Mouse (Mus musculus) CH12.LX (cell line): ENCODE results near the gene Tmc3. TPM values are rescaled to one million over a fixed set of nuclear protein-coding genes. Genes with fewer than 3 reads are reported as not detected.

Experiments
- DNase-seq: peaks from one replicate; pipeline ENCODE4 v3.0.0-alpha.2; 2013; ENCODE audit errors: extremely low read depth
- H3K27ac ChIP-seq: 2 replicates; pipeline ENCODE4 v1.5.1; 2012; ENCODE audit warnings: low read depth, mild to moderate bottlenecking, control low read depth, moderate library complexity; ENCODE audit not compliant: insufficient read depth
- H3K27me3 ChIP-seq: replicated peaks from 2 replicates; pipeline ENCODE3; 2012; ENCODE audit warnings: inconsistent platforms
- H3K36me3 ChIP-seq, 2 experiments: replicated peaks in 1 of 2; 2 replicates each; pipeline versions ENCODE3 to v1.6.1; 2012; ENCODE audit warnings: inconsistent platforms in 1 of 2, low read length in 1 of 2, mild to moderate bottlenecking in 1 of 2, mixed read lengths in 1 of 2, moderate library complexity in 1 of 2; ENCODE audit not compliant: control insufficient read depth in 1 of 2, insufficient read depth in 1 of 2
- H3K4me1 ChIP-seq, 2 experiments: 2 replicates each; pipeline ENCODE4 v1.6.1; 2012; ENCODE audit warnings: inconsistent platforms in 1 of 2, moderate library complexity in 1 of 2; ENCODE audit not compliant: insufficient read depth in 2 of 2, control insufficient read depth in 1 of 2
- H3K4me2 ChIP-seq: 2 replicates; pipeline ENCODE4 v1.6.1; 2012; ENCODE audit warnings: low read depth, mild to moderate bottlenecking, control low read depth; ENCODE audit not compliant: poor library complexity, insufficient read depth, severe bottlenecking
- H3K4me3 ChIP-seq, 3 experiments: fragments of 150-350 bp in 1 of 3; sonication (generic) in 1 of 3; replicated peaks in 1 of 3; 2 replicates each; pipeline versions ENCODE3 to v1.5.1; 2011 to 2012; ENCODE audit warnings: low read depth in 2 of 3, low read length in 2 of 3, mild to moderate bottlenecking in 2 of 3, moderate library complexity in 2 of 3, control low read depth in 1 of 3, improper control_type of control experiment in 1 of 3, inconsistent platforms in 1 of 3, mixed read lengths in 1 of 3; ENCODE audit not compliant: poor library complexity in 1 of 3
- H3K79me2 ChIP-seq: replicated peaks from 2 replicates; pipeline ENCODE4 v1.6.1; 2012; ENCODE audit warnings: mild to moderate bottlenecking, moderate library complexity; ENCODE audit not compliant: control insufficient read depth, poor library complexity, insufficient read depth, severe bottlenecking; ENCODE audit errors: extremely low read depth
- H3K9ac ChIP-seq: 2 replicates; pipeline ENCODE4 v1.6.1; 2012; ENCODE audit warnings: low read depth, mild to moderate bottlenecking, control low read depth, moderate library complexity; ENCODE audit not compliant: insufficient read depth
- H3K9me3 ChIP-seq: replicated peaks from 2 replicates; pipeline ENCODE3; 2012; ENCODE audit warnings: low read length, inconsistent platforms, mixed read lengths
- CTCF ChIP-seq, 2 experiments: IDR thresholded peaks in 1 of 2; conservative IDR thresholded peaks in 1 of 2; 2 replicates each; pipeline ENCODE4 v1.5.1; 2011 to 2012; ENCODE audit warnings: low read depth in 2 of 2, low read length in 2 of 2, improper control_type of control experiment in 1 of 2, inconsistent platforms in 1 of 2, mild to moderate bottlenecking in 1 of 2, moderate library complexity in 1 of 2
- ELF1 ChIP-seq: IDR thresholded peaks from 2 replicates; pipeline ENCODE4 v1.6.1; 2014; ENCODE audit warnings: low read depth, mild to moderate bottlenecking, inconsistent platforms, low read length, improper control_type of control experiment
- EP300 ChIP-seq: IDR thresholded peaks from 2 replicates; pipeline ENCODE4 v1.6.1; 2011; ENCODE audit warnings: low read length, improper control_type of control experiment
- GABPA ChIP-seq: IDR thresholded peaks from 2 replicates; pipeline ENCODE4 v1.6.1; 2012; ENCODE audit warnings: low read depth, low read length, improper control_type of control experiment, inconsistent platforms; ENCODE audit not compliant: insufficient replicate concordance
- IRF4 ChIP-seq: IDR thresholded peaks from 2 replicates; pipeline ENCODE4 v1.6.1; 2014; ENCODE audit warnings: low read depth, mild to moderate bottlenecking, inconsistent platforms, low read length, improper control_type of control experiment
- JUN ChIP-seq: IDR thresholded peaks from 2 replicates; pipeline ENCODE4 v1.6.1; 2011; ENCODE audit warnings: low read depth, mild to moderate bottlenecking, low read length, improper control_type of control experiment, moderate library complexity; ENCODE audit not compliant: insufficient read depth
- MAX ChIP-seq: IDR thresholded peaks from 2 replicates; pipeline ENCODE4 v1.6.1; 2011; ENCODE audit warnings: low read length, improper control_type of control experiment
- MEF2A ChIP-seq: IDR thresholded peaks from 2 replicates; pipeline ENCODE4 v1.6.1; 2014; ENCODE audit warnings: low read depth, mild to moderate bottlenecking, inconsistent platforms, low read length, improper control_type of control experiment, borderline replicate concordance
- PAX5 ChIP-seq: IDR thresholded peaks from 2 replicates; pipeline ENCODE4 v1.6.1; 2012; ENCODE audit warnings: low read length, inconsistent platforms, mixed read lengths
- RAD21 ChIP-seq: IDR thresholded peaks from 2 replicates; pipeline ENCODE4 v1.6.1; 2011; ENCODE audit warnings: low read depth, mild to moderate bottlenecking, low read length, improper control_type of control experiment, moderate library complexity
- SMC3 ChIP-seq: IDR thresholded peaks from 2 replicates; pipeline ENCODE4 v1.6.1; 2011; ENCODE audit warnings: low read depth, low read length, improper control_type of control experiment
- ZC3H11A ChIP-seq: IDR thresholded peaks from 2 replicates; pipeline ENCODE4 v1.6.1; 2012; ENCODE audit warnings: low read depth, mild to moderate bottlenecking, inconsistent platforms, low read length, improper control_type of control experiment
- ZNF384 ChIP-seq: IDR thresholded peaks from 2 replicates; pipeline ENCODE4 v1.6.1; 2012; ENCODE audit warnings: low read depth, low read length, improper control_type of control experiment, inconsistent platforms
- dilution Hi-C: fragments of 300-500 bp; cut with MboI; formaldehyde crosslinking; loops from 2 replicates; pipeline ENCODE4 v1.14.3; 2020; ENCODE audit warnings: low sequenced_read_pairs; ENCODE audit not compliant: extremely low pct_unique_long_range_greater_than_20kb, extremely low pct_ligation_motif_present
- in situ Hi-C: fragments of 300-500 bp; cut with MboI; formaldehyde crosslinking; loops from 3 replicates; pipeline ENCODE4 v1.14.3; 2019; ENCODE audit warnings: low sequenced_read_pairs, low pct_ligation_motif_present, low pct_unique_long_range_greater_than_20kb, mixed read lengths
- polyA plus RNA-seq: library from polyadenylated mRNA; unstranded; fragments of >175 nt; gene quantifications from 2 replicates; pipeline ENCODE4 v1.2.1, GENCODE M21; 2012; ENCODE audit warnings: low read depth; ENCODE audit not compliant: insufficient read length
- total RNA-seq, 2 experiments: library from RNA; depleted of rRNA; stranded (reverse); fragments of 300-350 nt in 1 of 2; fragments of >200 nt in 1 of 2; gene quantifications; 2 replicates each; pipeline ENCODE4 v1.2.3; 2012 to 2014

Gene Tmc3
- total and polyA plus RNA-seq, 3 experiments: 1.2 to 3.0 (median 2.2) TPM

GRCm38 (mm10) chr7:83548686-83549352, 35.9 kb upstream of the Tmc3 start:
- Histone ChIP-seq H3K79me2 (no peaks in the 10 kb centered on the region), H3K9ac (no peak overlapping the region), H3K27me3 (peaks cover 1% of the 10 kb centered on the region), H3K9me3 (no peaks in the 10 kb centered on the region), H3K27ac (no peak overlapping the region), H3K4me2 (no peak overlapping the region), H3K4me3 (no peak overlapping the region)
- in situ Hi-C loops: no loop called here
- DNase-seq: no peak
- TF ChIP-seq PAX5: no peak
- TF ChIP-seq, all 38 proteins: peak for 0
- dilution Hi-C loops: no loop called here
- Histone ChIP-seq H3K4me1 (no peaks in the 10 kb centered on the region), H3K36me3 (no peaks in the 10 kb centered on the region)

- dilution Hi-C loops (no loop called here), in situ Hi-C loops (no loop called here)
- no peaks in the 10 kb centered on the region for H3K79me2 ChIP-seq
- H3K9ac ChIP-seq: no peak overlapping the region
- no peak overlapping the region for H3K4me3 ChIP-seq
- no peak for DNase-seq
- no peak for TF ChIP-seq ZC3H11A
- no peak for TF ChIP-seq ELF1
- TF ChIP-seq EP300: no peak
- no peak for TF ChIP-seq JUN
- no peak for TF ChIP-seq IRF4
- no peaks in the 10 kb centered on the region for H3K9me3 ChIP-seq
- peaks cover 1% of the 10 kb centered on the region for H3K27me3 ChIP-seq
- no peaks in the 10 kb centered on the region for H3K4me1 ChIP-seq
- H3K36me3 ChIP-seq: no peaks in the 10 kb centered on the region
- H3K27ac ChIP-seq: no peak overlapping the region
- no peak overlapping the region for H3K4me2 ChIP-seq
Measured at GRCm38 (mm10) chr7:83549353-83549774, 35.4 kb upstream of the Tmc3 start.

GRCm38 (mm10) chr7:83549951-83550407, 34.7 kb upstream of the Tmc3 start:
- Histone ChIP-seq H3K4me1 (no peaks in the 10 kb centered on the region), H3K27ac (no peak overlapping the region), H3K79me2 (no peaks in the 10 kb centered on the region), H3K27me3 (peaks cover 1% of the 10 kb centered on the region), H3K9me3 (no peaks in the 10 kb centered on the region), H3K9ac (no peak overlapping the region), H3K4me3 (no peak overlapping the region), H3K36me3 (no peaks in the 10 kb centered on the region), H3K4me2 (no peak overlapping the region)
- peak; percentile 54 for TF ChIP-seq SMC3
- TF ChIP-seq RAD21: peak; percentile 77
- no peak for TF ChIP-seq MAX
- TF ChIP-seq MEF2A: no peak
- TF ChIP-seq CTCF (conservative IDR thresholded peaks at IDR 0.05 in 1 of 2, IDR thresholded peaks at IDR 0.05 in 1 of 2; ENCODE audit: low read depth in 2 of 2, low read length in 2 of 2): peak in 1 of 2 experiments; percentile 67; a peak in 3 of 4 replicates
- peak; percentile 98 for TF ChIP-seq ZNF384
- TF ChIP-seq GABPA: no peak
- in situ Hi-C loops (no loop called here), dilution Hi-C loops (no loop called here)
- peak; percentile 44 for DNase-seq
